Mouse (Mus musculus): ENCODE results near the gene Tbcd. TPM values are rescaled to one million over a fixed set of nuclear protein-coding genes. Genes with fewer than 3 reads are reported as not detected.

Tbcd gene
- polyA plus RNA-seq, 1 experiment from 2014 or later: 40.8 TPM

- Histone ChIP-seq H3K27me3 (ENCODE audit: insufficient read depth, low read length) (no peaks in the 10 kb centered on the region), H3K4me1 (ENCODE audit: insufficient read depth, low read length) (no peaks in the 10 kb centered on the region), H3K9ac (replicated peaks; ENCODE audit: low read length) (no peak overlapping the region), H3K27ac (ENCODE audit: low read length) (no peak overlapping the region), H3K9me3 (ENCODE audit: low read length) (no peaks in the 10 kb centered on the region), H3K4me3 (ENCODE audit: low read length) (no peak overlapping the region), H3K4me2 (replicated peaks; ENCODE audit: low read depth, low read length) (no peak overlapping the region), H3K36me3 (ENCODE audit: insufficient read depth, low read length) (peaks cover 21% of the 10 kb centered on the region)
- ATAC-seq (ENCODE audit: low FRiP score, low TSS enrichment): no peak
Observed at GRCm38 (mm10) chr11:121610976-121611375, 159.2 kb downstream of the Tbcd start.

DNA sequence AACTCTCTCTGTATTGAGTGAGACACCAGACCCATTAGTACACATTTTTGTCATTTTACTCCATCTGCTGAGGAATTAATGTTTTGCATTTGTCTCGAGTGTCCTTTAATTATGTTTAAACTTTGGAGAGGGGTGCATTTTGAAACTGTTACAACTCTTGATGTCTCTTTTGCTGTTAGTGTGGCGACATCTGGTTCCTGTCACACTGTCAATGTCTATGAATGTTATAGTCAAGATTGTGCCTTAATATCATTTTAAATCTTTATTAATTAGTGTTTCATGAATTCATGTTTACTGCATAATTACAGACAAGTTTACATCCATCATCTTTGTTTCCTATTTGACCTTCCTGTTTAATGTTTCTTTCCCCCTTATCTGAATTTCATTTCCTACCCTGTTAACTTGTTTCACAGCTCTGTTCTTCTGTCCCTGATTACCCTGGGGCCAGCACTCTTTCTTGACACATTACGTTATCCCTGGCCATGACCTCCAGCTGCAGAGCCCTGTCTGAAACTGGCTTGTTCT, 164.3 kb downstream of the Tbcd start:
- no peak for ATAC-seq (ENCODE audit: low FRiP score, low TSS enrichment)
- Histone ChIP-seq H3K9me3 (ENCODE audit: low read length) (no peaks in the 10 kb centered on the region), H3K27ac (ENCODE audit: low read length) (no peak overlapping the region), H3K36me3 (ENCODE audit: insufficient read depth, low read length) (peaks cover 27% of the 10 kb centered on the region), H3K4me1 (ENCODE audit: insufficient read depth, low read length) (no peaks in the 10 kb centered on the region), H3K4me2 (replicated peaks; ENCODE audit: low read depth, low read length) (no peak overlapping the region), H3K4me3 (ENCODE audit: low read length) (no peak overlapping the region), H3K27me3 (ENCODE audit: insufficient read depth, low read length) (no peaks in the 10 kb centered on the region), H3K9ac (replicated peaks; ENCODE audit: low read length) (no peak overlapping the region)
- WGBS: 67% methylated on average over 3 of the region's 3 CpGs

DNA sequence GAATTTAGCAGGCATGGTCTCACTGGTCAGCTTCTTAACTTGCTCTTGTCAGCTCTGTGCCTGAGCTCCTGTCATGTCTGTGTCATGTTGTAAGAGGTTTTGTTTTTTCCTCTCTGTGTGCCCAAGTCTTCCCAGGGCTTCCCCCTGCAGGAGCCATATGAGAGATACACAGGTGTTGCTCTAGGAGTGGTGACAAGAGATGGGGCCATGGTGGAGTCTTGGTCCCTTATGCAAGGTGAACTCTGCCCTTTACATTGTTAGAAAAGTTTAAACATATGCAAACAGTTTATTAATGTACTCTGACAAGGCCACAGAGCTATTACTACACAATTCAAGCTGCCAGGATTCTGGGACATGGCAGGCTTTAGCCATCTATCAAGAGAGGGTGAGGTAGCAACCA, 164.8 kb downstream of the Tbcd start:
- no peaks in the 10 kb centered on the region for H3K9me3 ChIP-seq (ENCODE audit: low read length)
- H3K27ac ChIP-seq (ENCODE audit: low read length): no peak overlapping the region
- H3K4me2 ChIP-seq (replicated peaks; ENCODE audit: low read depth, low read length): no peak overlapping the region
- no peaks in the 10 kb centered on the region for H3K27me3 ChIP-seq (ENCODE audit: insufficient read depth, low read length)
- H3K9ac ChIP-seq (replicated peaks; ENCODE audit: low read length): no peak overlapping the region
- peaks cover 26% of the 10 kb centered on the region for H3K36me3 ChIP-seq (ENCODE audit: insufficient read depth, low read length)
- H3K4me1 ChIP-seq (ENCODE audit: insufficient read depth, low read length): no peaks in the 10 kb centered on the region
- no peak overlapping the region for H3K4me3 ChIP-seq (ENCODE audit: low read length)
- no peak for ATAC-seq (ENCODE audit: low FRiP score, low TSS enrichment)

DNA sequence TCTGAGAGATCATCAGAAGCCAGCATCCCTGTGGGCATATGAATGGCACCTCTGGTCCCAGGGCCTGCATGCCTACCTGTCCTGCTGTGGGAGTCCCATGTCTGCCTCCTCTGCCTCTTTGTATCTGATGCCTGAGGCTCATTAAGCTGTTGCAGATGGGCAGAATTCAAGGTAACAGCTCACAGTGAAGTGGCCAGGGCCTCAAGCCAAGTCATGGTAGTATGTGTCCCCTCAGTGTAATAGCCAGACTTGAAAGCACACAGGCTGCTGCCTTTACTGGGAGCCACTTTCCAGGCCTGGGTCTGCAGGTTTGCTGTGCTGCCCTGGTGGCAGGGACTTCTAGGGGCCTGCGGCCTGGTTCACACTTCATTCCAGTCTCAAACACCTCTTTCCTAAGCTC, 165.6 kb downstream of the Tbcd start:
- Histone ChIP-seq H3K4me1 (ENCODE audit: insufficient read depth, low read length) (no peaks in the 10 kb centered on the region), H3K27me3 (ENCODE audit: insufficient read depth, low read length) (no peaks in the 10 kb centered on the region), H3K4me3 (ENCODE audit: low read length) (no peak overlapping the region), H3K36me3 (ENCODE audit: insufficient read depth, low read length) (peaks cover 25% of the 10 kb centered on the region), H3K9ac (replicated peaks; ENCODE audit: low read length) (no peak overlapping the region), H3K4me2 (replicated peaks; ENCODE audit: low read depth, low read length) (no peak overlapping the region), H3K27ac (ENCODE audit: low read length) (no peak overlapping the region), H3K9me3 (ENCODE audit: low read length) (no peaks in the 10 kb centered on the region)
- 79% methylated on average over 1 of the region's 1 CpGs for WGBS
- no peak for ATAC-seq (ENCODE audit: low FRiP score, low TSS enrichment)

DNA sequence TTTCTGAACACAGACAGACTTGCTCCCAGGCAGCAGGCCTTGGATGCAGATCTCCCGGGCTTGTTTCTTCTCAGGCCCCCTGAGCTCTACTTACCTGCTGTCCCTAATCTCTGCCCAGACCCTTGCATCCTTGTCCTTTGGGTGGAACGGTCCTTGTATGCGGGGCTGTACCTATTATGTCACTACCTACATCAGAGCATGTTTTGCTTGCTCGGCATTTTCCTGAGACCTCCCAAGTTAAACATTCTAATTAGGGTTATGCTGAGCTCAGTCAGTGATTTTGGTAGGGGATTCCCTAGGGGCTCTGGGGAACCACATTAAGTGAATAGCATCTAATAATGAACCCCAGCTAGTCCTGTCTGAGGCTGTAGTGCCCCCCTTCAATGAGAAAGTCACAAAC, 173.3 kb downstream of the Tbcd start:
- Histone ChIP-seq H3K36me3 (ENCODE audit: insufficient read depth, low read length) (peaks cover 14% of the 10 kb centered on the region; the same call in 1 of the 2 replicates), H3K27me3 (ENCODE audit: insufficient read depth, low read length) (no peaks in the 10 kb centered on the region), H3K9me3 (ENCODE audit: low read length) (no peaks in the 10 kb centered on the region), H3K4me1 (ENCODE audit: insufficient read depth, low read length) (no peaks in the 10 kb centered on the region), H3K4me3 (ENCODE audit: low read length) (no peak overlapping the region), H3K9ac (replicated peaks; ENCODE audit: low read length) (no peak overlapping the region), H3K27ac (ENCODE audit: low read length) (no peak overlapping the region), H3K4me2 (replicated peaks; ENCODE audit: low read depth, low read length) (no peak overlapping the region)
- ATAC-seq (ENCODE audit: low FRiP score, low TSS enrichment): no peak
- 88% methylated on average over 4 of the region's 4 CpGs for WGBS

- Histone ChIP-seq H3K4me3 (ENCODE audit: low read length) (no peak overlapping the region), H3K9me3 (ENCODE audit: low read length) (no peaks in the 10 kb centered on the region), H3K27ac (ENCODE audit: low read length) (no peak overlapping the region), H3K4me2 (replicated peaks; ENCODE audit: low read depth, low read length) (no peak overlapping the region), H3K36me3 (ENCODE audit: insufficient read depth, low read length) (peaks cover 12% of the 10 kb centered on the region; the same call in 1 of the 2 replicates), H3K4me1 (ENCODE audit: insufficient read depth, low read length) (no peaks in the 10 kb centered on the region), H3K27me3 (ENCODE audit: insufficient read depth, low read length) (no peaks in the 10 kb centered on the region), H3K9ac (replicated peaks; ENCODE audit: low read length) (no peak overlapping the region)
- 92% methylated on average over 5 of the region's 5 CpGs for WGBS
- ATAC-seq (ENCODE audit: low FRiP score, low TSS enrichment): no peak
Observed at GRCm38 (mm10) chr11:121627521-121627920, 175.8 kb downstream of the Tbcd start.

GRCm38 (mm10) chr11:121629529-121629928, 177.8 kb downstream of the Tbcd start:
- WGBS: 96% methylated on average over 6 of the region's 6 CpGs
- 0 out of 2 replicates have a peak, but pooled peaks cover 6% of the 10 kb centered on the region for H3K36me3 ChIP-seq (ENCODE audit: insufficient read depth, low read length)
- H3K4me1 ChIP-seq (ENCODE audit: insufficient read depth, low read length): no peaks in the 10 kb centered on the region
- no peak overlapping the region for H3K4me2 ChIP-seq (replicated peaks; ENCODE audit: low read depth, low read length)
- no peak overlapping the region for H3K4me3 ChIP-seq (ENCODE audit: low read length)
- no peak overlapping the region for H3K27ac ChIP-seq (ENCODE audit: low read length)
- H3K9me3 ChIP-seq (ENCODE audit: low read length): no peaks in the 10 kb centered on the region
- no peaks in the 10 kb centered on the region for H3K27me3 ChIP-seq (ENCODE audit: insufficient read depth, low read length)
- no peak overlapping the region for H3K9ac ChIP-seq (replicated peaks; ENCODE audit: low read length)
- ATAC-seq (ENCODE audit: low FRiP score, low TSS enrichment): no peak

DNA sequence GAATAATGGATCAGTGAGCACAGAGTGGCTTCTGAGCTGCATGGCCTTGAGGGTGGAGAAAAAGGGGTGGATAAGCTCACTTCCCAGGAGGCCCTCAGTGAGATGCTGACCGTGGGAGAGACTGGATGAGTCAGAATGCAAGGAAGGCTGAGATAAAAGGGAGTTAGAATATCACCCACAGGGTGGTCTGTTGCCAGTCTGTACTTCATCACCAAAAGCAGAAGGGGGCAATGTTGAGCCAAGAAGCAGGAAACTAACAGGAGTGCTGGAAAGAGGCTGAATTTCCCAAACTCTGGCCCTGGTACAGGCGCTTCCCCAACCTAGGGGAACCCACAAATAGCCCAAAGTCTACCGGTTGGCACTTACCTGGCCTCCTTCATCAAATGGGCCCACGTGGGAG, 178.7 kb downstream of the Tbcd start:
- Histone ChIP-seq H3K36me3 (ENCODE audit: insufficient read depth, low read length) (0 out of 2 replicates have a peak, but pooled peaks cover 6% of the 10 kb centered on the region), H3K9me3 (ENCODE audit: low read length) (no peaks in the 10 kb centered on the region), H3K27me3 (ENCODE audit: insufficient read depth, low read length) (no peaks in the 10 kb centered on the region), H3K4me2 (replicated peaks; ENCODE audit: low read depth, low read length) (no peak overlapping the region), H3K27ac (ENCODE audit: low read length) (no peak overlapping the region), H3K4me1 (ENCODE audit: insufficient read depth, low read length) (no peaks in the 10 kb centered on the region), H3K9ac (replicated peaks; ENCODE audit: low read length) (no peak overlapping the region), H3K4me3 (ENCODE audit: low read length) (no peak overlapping the region)
- WGBS: 87% methylated on average over 4 of the region's 4 CpGs
- no peak for ATAC-seq (ENCODE audit: low FRiP score, low TSS enrichment)

- ATAC-seq (ENCODE audit: low FRiP score, low TSS enrichment): no peak
- 91% methylated on average over 7 of the region's 7 CpGs for WGBS
- no peak overlapping the region for H3K4me3 ChIP-seq (ENCODE audit: low read length)
- no peaks in the 10 kb centered on the region for H3K9me3 ChIP-seq (ENCODE audit: low read length)
- no peak overlapping the region for H3K27ac ChIP-seq (ENCODE audit: low read length)
- H3K9ac ChIP-seq (replicated peaks; ENCODE audit: low read length): no peak overlapping the region
- no peak overlapping the region for H3K4me2 ChIP-seq (replicated peaks; ENCODE audit: low read depth, low read length)
- H3K36me3 ChIP-seq (ENCODE audit: insufficient read depth, low read length): peaks cover 6% of the 10 kb centered on the region; the same call in 1 of the 2 replicates
- H3K27me3 ChIP-seq (ENCODE audit: insufficient read depth, low read length): no peaks in the 10 kb centered on the region
- no peaks in the 10 kb centered on the region for H3K4me1 ChIP-seq (ENCODE audit: insufficient read depth, low read length)
Observed at GRCm38 (mm10) chr11:121631410-121631809, 179.7 kb downstream of the Tbcd start.

DNA sequence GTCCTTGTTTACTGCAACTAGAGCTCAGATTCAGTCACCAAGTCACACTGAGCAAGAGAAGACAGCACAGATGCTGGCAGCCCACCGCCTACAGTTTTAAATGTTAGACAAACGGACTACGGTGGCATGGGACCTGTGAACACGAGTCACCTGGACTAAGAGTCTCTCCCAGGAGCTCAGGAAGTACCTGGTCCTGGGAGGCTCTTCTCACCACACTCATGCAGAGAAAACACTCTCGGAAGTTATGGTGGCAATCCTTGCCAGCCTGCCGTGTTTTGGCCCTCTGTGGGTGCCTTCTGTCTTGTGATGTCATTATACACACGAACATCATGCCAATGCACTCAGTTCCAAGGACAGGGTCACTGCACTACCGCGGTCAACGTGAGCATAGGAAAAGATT, 184.9 kb downstream of the Tbcd start:
- H3K4me1 ChIP-seq (ENCODE audit: insufficient read depth, low read length): no peaks in the 10 kb centered on the region

More for the DNA sequence above, 184.9 kb downstream of the Tbcd start:
- Histone ChIP-seq H3K9me3 (ENCODE audit: low read length) (no peaks in the 10 kb centered on the region), H3K27me3 (ENCODE audit: insufficient read depth, low read length) (no peaks in the 10 kb centered on the region), H3K4me3 (ENCODE audit: low read length) (no peak overlapping the region), H3K36me3 (ENCODE audit: insufficient read depth, low read length) (peaks cover 8% of the 10 kb centered on the region), H3K9ac (replicated peaks; ENCODE audit: low read length) (no peak overlapping the region), H3K27ac (ENCODE audit: low read length) (no peak overlapping the region), H3K4me2 (replicated peaks; ENCODE audit: low read depth, low read length) (no peak overlapping the region)
- 94% methylated on average over 10 of the region's 10 CpGs for WGBS
- ATAC-seq (ENCODE audit: low FRiP score, low TSS enrichment): no peak

All from kidney, embryonic 16.5 days (tissue).